Mouse (Mus musculus): ENCODE measurements around the gene Gm11213. TPM values are rescaled to one million over a fixed set of nuclear protein-coding genes. Genes with fewer than 3 reads are reported as not detected.
A peak's percentile ranks its signal among the peaks of the same experiment; 100 is the strongest.

Gene Gm11213
- polyA plus RNA-seq, 1 experiment from 2014 or later: not detected

DNA sequence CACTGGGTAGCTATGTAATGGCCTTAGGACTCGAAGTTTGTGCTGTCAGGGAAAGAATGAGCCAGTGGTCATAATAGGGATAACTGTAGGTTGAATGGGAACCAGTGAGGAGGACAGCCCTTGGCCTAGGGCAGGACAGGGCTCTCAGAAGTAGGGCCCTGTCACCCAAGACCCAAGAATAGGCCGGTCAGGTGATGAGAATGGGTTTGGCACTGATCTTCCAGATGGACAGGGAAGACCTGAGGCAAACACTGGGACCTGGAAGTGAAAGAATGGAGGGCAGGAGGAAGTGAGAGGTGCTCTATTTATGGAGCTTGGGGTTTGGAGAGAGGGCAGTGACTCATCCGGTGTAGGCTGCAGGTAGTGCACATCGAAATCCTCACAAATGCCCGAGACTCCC lies 48.4 kb downstream of the Gm11213 start:
- H3K4me3 ChIP-seq: no peak overlapping the region
- no peaks in the 10 kb centered on the region for H3K27me3 ChIP-seq
- peak overlapping the region; percentile 83; the same call in 1 of the 2 replicates for H3K4me2 ChIP-seq
- H3K9me3 ChIP-seq: no peaks in the 10 kb centered on the region
- H3K27ac ChIP-seq: peak overlapping the region; percentile 29; the same call in 1 of the 2 replicates
- 56% methylated on average over 5 of the region's 5 CpGs for WGBS
- no peak overlapping the region for H3K9ac ChIP-seq
- H3K36me3 ChIP-seq: peaks cover 21% of the 10 kb centered on the region
- ATAC-seq (ENCODE audit: borderline replicate concordance, extremely low read depth, low FRiP score, low TSS enrichment): no peak
- H3K4me1 ChIP-seq: peaks cover 52% of the 10 kb centered on the region

DNA sequence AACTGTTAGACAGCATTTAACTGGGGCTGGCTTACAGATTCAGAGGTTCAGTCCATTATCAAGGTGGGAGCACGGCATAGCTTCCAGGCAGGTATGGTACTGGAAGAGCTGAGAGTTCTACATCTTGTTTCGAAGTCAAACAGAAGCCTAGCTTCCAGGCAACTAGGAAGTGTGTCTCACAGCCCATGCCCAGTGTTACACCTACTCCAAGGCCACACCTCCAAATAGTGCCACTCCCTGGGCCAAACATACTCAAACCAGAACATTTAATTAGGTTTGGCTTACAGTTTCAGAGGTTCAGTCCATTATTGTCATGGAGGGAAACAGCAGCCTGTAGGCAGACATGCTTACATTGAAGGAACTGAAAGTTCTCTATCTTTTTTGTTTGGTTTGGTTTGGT lies 50.0 kb downstream of the Gm11213 start:
- Histone ChIP-seq H3K36me3 (peaks cover 33% of the 10 kb centered on the region), H3K4me1 (peaks cover 41% of the 10 kb centered on the region), H3K4me2 (no peak overlapping the region), H3K9me3 (no peaks in the 10 kb centered on the region), H3K9ac (no peak overlapping the region), H3K27me3 (no peaks in the 10 kb centered on the region), H3K27ac (no peak overlapping the region), H3K4me3 (no peak overlapping the region)
- WGBS: 76% methylated on average over 2 of the region's 2 CpGs
- ATAC-seq (ENCODE audit: borderline replicate concordance, extremely low read depth, low FRiP score, low TSS enrichment): no peak

DNA sequence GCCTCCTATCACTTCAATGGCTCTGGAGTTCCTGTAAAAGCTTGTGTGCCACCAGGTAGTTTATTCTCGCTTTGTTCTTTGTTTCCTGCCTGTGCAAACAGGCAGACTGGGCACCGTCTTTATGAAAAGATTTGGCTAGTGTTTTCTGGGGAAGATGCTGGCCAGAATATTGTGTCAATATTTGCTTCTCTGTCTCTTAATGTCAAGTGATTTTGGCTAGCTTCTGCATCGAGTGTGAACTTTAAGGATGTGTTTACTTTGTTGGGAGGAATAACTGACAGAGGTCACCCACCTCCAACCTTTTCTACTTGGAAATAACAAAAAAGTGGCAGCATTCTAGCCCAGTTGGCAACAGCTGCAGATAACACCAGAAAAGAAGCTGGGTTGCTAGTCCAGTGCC lies 50.4 kb downstream of the Gm11213 start:
- 27% methylated on average over 3 of the region's 3 CpGs for WGBS
- no peak overlapping the region for H3K9ac ChIP-seq
- ATAC-seq (ENCODE audit: borderline replicate concordance, extremely low read depth, low FRiP score, low TSS enrichment): no peak
- peaks cover 36% of the 10 kb centered on the region for H3K4me1 ChIP-seq
- peaks cover 34% of the 10 kb centered on the region for H3K36me3 ChIP-seq
- H3K9me3 ChIP-seq: no peaks in the 10 kb centered on the region
- no peaks in the 10 kb centered on the region for H3K27me3 ChIP-seq
- H3K4me3 ChIP-seq: no peak overlapping the region
- no peak overlapping the region for H3K27ac ChIP-seq
- no peak overlapping the region for H3K4me2 ChIP-seq

DNA sequence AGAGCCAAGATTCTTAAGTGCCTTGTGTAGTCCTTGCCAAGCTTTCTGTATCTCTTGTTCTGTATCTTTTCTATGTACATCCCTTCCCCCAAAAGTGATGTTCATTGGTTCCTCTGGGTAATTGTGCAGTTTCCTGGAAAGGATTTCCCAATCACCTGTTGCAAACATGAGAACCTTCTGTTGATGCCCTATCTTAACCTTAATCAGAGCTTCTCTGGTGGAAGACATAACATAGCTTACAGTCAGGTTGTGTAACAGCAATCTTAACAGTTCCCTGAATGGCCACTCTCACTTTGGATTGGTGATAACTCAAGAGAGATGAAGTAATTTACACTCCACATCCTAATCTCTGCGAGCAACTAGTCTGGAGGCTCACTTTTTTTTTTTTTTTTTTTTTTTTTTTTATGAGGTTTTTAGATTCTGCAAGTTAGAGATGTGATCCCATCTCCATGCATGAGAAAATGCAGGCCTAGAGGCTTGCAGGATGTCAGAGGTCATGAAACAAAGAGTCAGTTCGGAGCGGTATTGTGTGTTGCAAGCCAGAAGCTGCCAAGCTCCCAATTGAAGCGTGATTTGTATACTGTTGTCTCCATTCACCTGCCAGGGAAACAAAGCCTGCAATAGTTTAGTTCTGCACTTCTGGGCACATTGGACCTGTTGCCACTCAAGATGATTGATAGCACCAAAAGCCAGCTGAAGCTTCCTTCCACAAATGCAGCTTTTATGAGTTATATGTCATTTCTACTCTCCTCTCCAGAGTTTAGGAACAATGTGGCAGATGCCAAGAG lies 51.1 kb downstream of the Gm11213 start:
- H3K36me3 ChIP-seq: peaks cover 41% of the 10 kb centered on the region
- 57% methylated on average over 4 of the region's 4 CpGs for WGBS
- no peak for ATAC-seq (ENCODE audit: borderline replicate concordance, extremely low read depth, low FRiP score, low TSS enrichment)
- 0 out of 2 replicates have a peak overlapping the region, but pooled peaks have one; percentile 2 for H3K27ac ChIP-seq
- no peaks in the 10 kb centered on the region for H3K27me3 ChIP-seq
- H3K9me3 ChIP-seq: no peaks in the 10 kb centered on the region
- no peak overlapping the region for H3K9ac ChIP-seq
- H3K4me2 ChIP-seq: no peak overlapping the region
- peaks cover 29% of the 10 kb centered on the region for H3K4me1 ChIP-seq
- no peak overlapping the region for H3K4me3 ChIP-seq

DNA sequence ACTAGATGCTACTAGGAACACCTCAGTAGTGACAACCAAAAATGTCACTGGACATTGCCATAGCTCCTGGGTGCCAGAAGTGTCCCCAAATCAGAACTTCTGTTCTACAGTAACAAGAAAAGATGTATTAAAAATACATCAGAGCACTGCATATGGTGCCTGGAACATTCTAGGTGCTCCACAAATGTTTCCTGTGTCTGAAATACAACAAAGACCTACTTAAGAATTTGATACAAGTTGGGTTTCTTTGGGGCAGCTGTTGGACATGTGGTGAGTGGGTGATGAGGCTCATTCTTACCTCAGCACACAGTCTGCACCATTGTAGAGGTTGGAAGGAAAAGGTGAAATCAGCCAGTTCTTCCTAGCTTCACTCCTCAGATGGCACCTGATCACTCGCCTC lies 52.2 kb downstream of the Gm11213 start:
- Histone ChIP-seq H3K4me2 (no peak overlapping the region), H3K4me1 (peaks cover 23% of the 10 kb centered on the region), H3K36me3 (peaks cover 49% of the 10 kb centered on the region), H3K9me3 (no peaks in the 10 kb centered on the region), H3K27ac (no peak overlapping the region), H3K27me3 (no peaks in the 10 kb centered on the region), H3K9ac (no peak overlapping the region), H3K4me3 (no peak overlapping the region)
- no peak for ATAC-seq (ENCODE audit: borderline replicate concordance, extremely low read depth, low FRiP score, low TSS enrichment)
- 95% methylated on average over 1 of the region's 1 CpGs for WGBS

DNA sequence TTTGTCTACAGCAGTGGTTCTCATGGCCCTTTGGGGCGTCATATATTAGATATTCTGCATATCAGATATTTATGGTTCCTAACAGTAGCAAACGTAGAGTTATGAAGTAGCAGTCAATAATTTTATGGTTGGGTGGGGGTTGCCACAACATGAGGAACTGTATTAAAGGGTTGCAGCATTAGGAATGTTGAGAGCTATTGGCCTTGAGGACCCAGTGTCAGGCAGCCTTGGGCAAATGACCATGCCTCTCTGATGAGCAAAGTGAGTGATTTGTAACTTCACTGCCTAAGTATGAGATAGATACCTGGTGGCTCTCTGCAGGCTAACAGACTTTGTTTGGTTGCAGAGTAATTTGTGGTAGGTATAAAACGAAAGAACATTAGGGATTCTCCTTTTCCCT lies 54.2 kb downstream of the Gm11213 start:
- H3K9me3 ChIP-seq: no peaks in the 10 kb centered on the region
- H3K9ac ChIP-seq: no peak overlapping the region
- no peak for ATAC-seq (ENCODE audit: borderline replicate concordance, extremely low read depth, low FRiP score, low TSS enrichment)
- no peak overlapping the region for H3K4me3 ChIP-seq
- 89% methylated on average over 3 of the region's 3 CpGs for WGBS
- H3K36me3 ChIP-seq: peaks cover 49% of the 10 kb centered on the region
- no peak overlapping the region for H3K27ac ChIP-seq
- H3K4me1 ChIP-seq: peaks cover 22% of the 10 kb centered on the region
- H3K27me3 ChIP-seq: no peaks in the 10 kb centered on the region
- no peak overlapping the region for H3K4me2 ChIP-seq

DNA sequence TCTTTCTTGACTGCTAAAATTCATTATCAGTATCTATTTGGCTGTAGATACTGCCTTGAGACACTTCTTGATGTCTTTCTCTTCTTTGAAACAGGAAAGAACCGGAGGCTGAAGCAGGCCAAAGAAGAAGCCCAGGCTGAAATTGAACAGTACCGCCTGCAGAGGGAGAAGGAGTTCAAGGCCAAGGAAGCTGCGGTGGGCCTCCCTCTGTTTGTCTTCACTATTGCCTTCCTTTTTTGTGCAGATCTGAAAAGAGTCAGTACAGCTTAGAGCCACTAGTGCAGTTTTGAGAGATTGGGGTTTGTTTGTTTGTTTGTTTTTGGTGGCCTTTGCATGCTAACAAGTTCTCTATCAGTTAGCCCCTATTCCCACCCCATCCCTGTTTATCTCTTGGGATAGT lies 56.6 kb downstream of the Gm11213 start:
- Histone ChIP-seq H3K27ac (no peak overlapping the region), H3K4me1 (peaks cover 23% of the 10 kb centered on the region), H3K9ac (no peak overlapping the region), H3K36me3 (peaks cover 42% of the 10 kb centered on the region), H3K9me3 (no peaks in the 10 kb centered on the region), H3K27me3 (no peaks in the 10 kb centered on the region), H3K4me2 (no peak overlapping the region), H3K4me3 (no peak overlapping the region)
- 78% methylated on average over 3 of the region's 3 CpGs for WGBS
- ATAC-seq (ENCODE audit: borderline replicate concordance, extremely low read depth, low FRiP score, low TSS enrichment): no peak

DNA sequence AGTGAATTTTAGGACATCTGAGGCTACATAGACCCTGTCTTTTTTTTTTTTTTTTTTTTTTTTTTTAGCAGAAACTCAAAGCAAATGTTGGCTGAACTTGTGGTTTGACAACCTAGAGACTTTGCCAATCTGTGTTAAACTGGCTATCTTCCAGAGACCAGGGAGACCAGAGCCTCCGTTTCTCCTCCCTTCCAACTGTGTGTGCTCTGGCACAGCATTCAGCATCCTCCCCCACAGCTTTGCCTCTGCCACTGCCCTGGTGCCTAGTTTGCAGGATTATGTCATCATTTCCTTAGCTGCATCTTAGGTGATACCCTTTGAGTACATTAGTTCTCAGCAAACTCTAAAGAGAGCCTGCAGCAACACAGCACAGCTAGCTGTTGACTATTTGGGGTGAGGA lies 57.3 kb downstream of the Gm11213 start:
- Histone ChIP-seq H3K27me3 (no peaks in the 10 kb centered on the region), H3K4me1 (peaks cover 23% of the 10 kb centered on the region), H3K4me3 (no peak overlapping the region), H3K9ac (no peak overlapping the region), H3K4me2 (no peak overlapping the region), H3K27ac (no peak overlapping the region), H3K9me3 (no peaks in the 10 kb centered on the region), H3K36me3 (peaks cover 40% of the 10 kb centered on the region)
- ATAC-seq (ENCODE audit: borderline replicate concordance, extremely low read depth, low FRiP score, low TSS enrichment): no peak
- 55% methylated on average over 1 of the region's 1 CpGs for WGBS

Other genes with a start within 250 kb of the Gm11213 start
- not detected in 2 replicates for gene Orm3, start 249.1 kb downstream of the Gm11213 start, polyA plus RNA-seq (2015; fragmentation: Nextera tagmentation; extraction: Ambion mirVana)
- not detected in 2 replicates for gene Orm2, start 242.8 kb downstream of the Gm11213 start, polyA plus RNA-seq (2015; fragmentation: Nextera tagmentation; extraction: Ambion mirVana)
- 9.0 and 10.4 TPM in 2 replicates for gene Akna, start 201.9 kb downstream of the Gm11213 start, polyA plus RNA-seq (2015; fragmentation: Nextera tagmentation; extraction: Ambion mirVana)
- 2.7 and 2.8 TPM in 2 replicates for gene Whrn, start 109.3 kb downstream of the Gm11213 start, polyA plus RNA-seq (2015; fragmentation: Nextera tagmentation; extraction: Ambion mirVana)
- 265 and 273 TPM in 2 replicates for gene Atp6v1g1, start 60.5 kb downstream of the Gm11213 start, polyA plus RNA-seq (2015; fragmentation: Nextera tagmentation; extraction: Ambion mirVana)
- gene Tmem268, start 46.5 kb downstream of the Gm11213 start, polyA plus RNA-seq (2015; fragmentation: Nextera tagmentation; extraction: Ambion mirVana): 9.0 and 9.8 TPM in 2 replicates
- not detected in 2 replicates for gene Tex48, start 17.2 kb upstream of the Gm11213 start, polyA plus RNA-seq (2015; fragmentation: Nextera tagmentation; extraction: Ambion mirVana)
- not detected in 2 replicates for gene Gm11214, start 58.1 kb upstream of the Gm11213 start, polyA plus RNA-seq (2015; fragmentation: Nextera tagmentation; extraction: Ambion mirVana)
- gene Tnfsf15, start 139.9 kb upstream of the Gm11213 start, polyA plus RNA-seq (2015; fragmentation: Nextera tagmentation; extraction: Ambion mirVana): 0.14 and 0.27 TPM in 2 replicates

All from lung, embryonic 15.5 days (tissue).